Mouse (Mus musculus) heart, adult 2 months (tissue): ENCODE data around the gene Folh1.
"Not testable (repeated sequence)": the region's sequence is repeated elsewhere in the genome, so short reads cannot be mapped to it uniquely, and the experiment has no call there.

Experiments
- CTCF ChIP-seq: fragments of 200-600 bp; IDR thresholded peaks from 2 replicates; pipeline ENCODE4 v1.8.1; 2022; ENCODE audit warnings: antibody characterized with exemption, mild to moderate bottlenecking, moderate library complexity
- POLR2A ChIP-seq: fragments of 200-500 bp; IDR thresholded peaks from 2 replicates; pipeline ENCODE4 v1.6.1; 2011; ENCODE audit warnings: mild to moderate bottlenecking, low read depth, low read length, control low read depth; ENCODE audit not compliant: insufficient read depth

GRCm38 (mm10) chr7:86815716-86816115 is 40.0 kb upstream of the Folh1 start:
- TF ChIP-seq CTCF, POLR2A: not testable (repeated sequence)
